Mouse (Mus musculus) cerebellum, adult 9-10 months (tissue): ENCODE results near the gene Prr29.
"Not testable (repeated sequence)": the region's sequence is repeated elsewhere in the genome, so short reads cannot be mapped to it uniquely, and the experiment has no call there.

ENCODE experiments used
- DNase-seq: peaks from one replicate; pipeline ENCODE4 v3.0.0; 2022

The Prr29 gene

GRCm38 (mm10) chr11:106355382-106356128 is 9.7 kb upstream of the Prr29 start:
- peak; percentile 70 for DNase-seq

GRCm38 (mm10) chr11:106359350-106359749 is 5.9 kb upstream of the Prr29 start:
- DNase-seq: no peak

GRCm38 (mm10) chr11:106364712-106365111 is 560 bp upstream of the Prr29 start:
- no peak for DNase-seq

- DNase-seq: peak; percentile 81
These were observed 1.0 kb downstream of the Prr29 start for GRCm38 (mm10) chr11:106366316-106366715.

- no peak for DNase-seq
These were observed 8.7 kb downstream of the Prr29 start for GRCm38 (mm10) chr11:106373998-106374397.

- no peak for DNase-seq
These were observed 9.3 kb downstream of the Prr29 start for GRCm38 (mm10) chr11:106374559-106374958.

GRCm38 (mm10) chr11:106374979-106375378 is 9.7 kb downstream of the Prr29 start:
- no peak for DNase-seq

- no peak for DNase-seq
These were observed 15.7 kb downstream of the Prr29 start for GRCm38 (mm10) chr11:106381011-106381410.

GRCm38 (mm10) chr11:106381883-106382282 is 16.6 kb downstream of the Prr29 start:
- DNase-seq: no peak

GRCm38 (mm10) chr11:106382424-106382823 is 17.2 kb downstream of the Prr29 start:
- DNase-seq: no peak

GRCm38 (mm10) chr11:106383051-106383790 is 17.9 kb downstream of the Prr29 start:
- no peak for DNase-seq

- DNase-seq: no peak
These were observed 21.1 kb downstream of the Prr29 start for GRCm38 (mm10) chr11:106386409-106386808.

GRCm38 (mm10) chr11:106387020-106387419 is 21.7 kb downstream of the Prr29 start:
- no peak for DNase-seq

GRCm38 (mm10) chr11:106387791-106388216 is 22.5 kb downstream of the Prr29 start, which contains the start of gene Icam2:
Gene Icam2 (minus strand): TSS chr11:106388075.
- DNase-seq: no peak

GRCm38 (mm10) chr11:106389611-106390010 is 24.3 kb downstream of the Prr29 start:
- DNase-seq: no peak

- DNase-seq: no peak
These were observed 25.5 kb downstream of the Prr29 start for GRCm38 (mm10) chr11:106390757-106391156.

GRCm38 (mm10) chr11:106391546-106392188 is 26.4 kb downstream of the Prr29 start:
- DNase-seq: peak; percentile 79

GRCm38 (mm10) chr11:106392597-106393330 is 27.5 kb downstream of the Prr29 start:
- no peak for DNase-seq

- DNase-seq: no peak
These were observed 28.0 kb downstream of the Prr29 start for GRCm38 (mm10) chr11:106393331-106393616.

- DNase-seq: not testable (repeated sequence)
These were observed 28.8 kb downstream of the Prr29 start for GRCm38 (mm10) chr11:106394055-106394454.

- peak; percentile 37 for DNase-seq
These were observed 32.4 kb downstream of the Prr29 start for GRCm38 (mm10) chr11:106397656-106398055.

GRCm38 (mm10) chr11:106398481-106398880 is 33.2 kb downstream of the Prr29 start:
- no peak for DNase-seq

- DNase-seq: no peak
These were observed 44.7 kb downstream of the Prr29 start for GRCm38 (mm10) chr11:106410011-106410410.
